Mouse (Mus musculus) embryonic facial prominence, embryonic 14.5 days (tissue): ENCODE measurements around the gene Zfand3. TPM values are rescaled to one million over a fixed set of nuclear protein-coding genes. Genes with fewer than 3 reads are reported as not detected.

Source experiments
- ATAC-seq: fragments of 200-750 bp; cut with Nextera tagmentation; 2 replicates; pipeline ENCODE4 v1.8.0; 2017; ENCODE audit warnings: low read depth, moderate number of reproducible peaks, moderate TSS enrichment
- DNase-seq: peaks from one replicate; pipeline ENCODE4 v3.0.0-alpha.2; 2015; ENCODE audit warnings: low spot score
- H3K27ac ChIP-seq: fragments of 300-500 bp; sonication (generic); replicated peaks from 2 replicates; pipeline ENCODE4 v1.5.1; 2014; ENCODE audit warnings: low read depth, mild to moderate bottlenecking, low read length, moderate library complexity
- H3K27me3 ChIP-seq: fragments of 300-500 bp; sonication (generic); replicated peaks from 2 replicates; pipeline ENCODE4 v1.6.1; 2014; ENCODE audit warnings: low read length; ENCODE audit not compliant: control insufficient read depth, insufficient read depth
- H3K36me3 ChIP-seq: fragments of 300-500 bp; sonication (generic); 2 replicates; pipeline ENCODE4 v1.6.1; 2014; ENCODE audit warnings: low read length, mixed read lengths; ENCODE audit not compliant: control insufficient read depth, insufficient read depth
- H3K4me1 ChIP-seq: fragments of 300-500 bp; sonication (generic); 2 replicates; pipeline ENCODE4 v1.6.1; 2014; ENCODE audit warnings: antibody characterized with exemption, low read length; ENCODE audit not compliant: control insufficient read depth, insufficient read depth
- H3K4me2 ChIP-seq: fragments of 300-500 bp; sonication (generic); 2 replicates; pipeline ENCODE4 v1.6.1; 2014; ENCODE audit warnings: low read depth, mild to moderate bottlenecking, low read length, moderate library complexity, mixed read lengths
- H3K4me3 ChIP-seq: fragments of 300-500 bp; sonication (generic); 2 replicates; pipeline ENCODE4 v1.5.1; 2014; ENCODE audit warnings: low read depth, mild to moderate bottlenecking, low read length
- H3K9ac ChIP-seq: fragments of 300-500 bp; sonication (generic); 2 replicates; pipeline ENCODE4 v1.6.1; 2014; ENCODE audit warnings: low read depth, mild to moderate bottlenecking, low read length, moderate library complexity, mixed read lengths
- H3K9me3 ChIP-seq: fragments of 300-500 bp; sonication (generic); 2 replicates; pipeline ENCODE4 v1.6.1; 2016; ENCODE audit warnings: low read length; ENCODE audit not compliant: control insufficient read depth
- whole genome bisulfite sequencing: fragments of 180-500 bp; shearing (Covaris S2); extraction: QIAGEN DNeasy Blood & Tissue Kit; methylation state at CpG from one replicate; pipeline ENCODE4 v1.1.7; 2014; 5-methylcytosine and 5-hydroxymethylcytosine counted together
- polyA plus RNA-seq: library from polyadenylated mRNA; unstranded; fragments of >200 nt; fragmentation: Nextera tagmentation; extraction: Ambion mirVana; gene quantifications from 2 replicates; pipeline ENCODE4 v1.2.1, GENCODE M21; 2014

The Zfand3 gene
- polyA plus RNA-seq, 1 experiment from 2014 or later: 41.0 TPM

DNA sequence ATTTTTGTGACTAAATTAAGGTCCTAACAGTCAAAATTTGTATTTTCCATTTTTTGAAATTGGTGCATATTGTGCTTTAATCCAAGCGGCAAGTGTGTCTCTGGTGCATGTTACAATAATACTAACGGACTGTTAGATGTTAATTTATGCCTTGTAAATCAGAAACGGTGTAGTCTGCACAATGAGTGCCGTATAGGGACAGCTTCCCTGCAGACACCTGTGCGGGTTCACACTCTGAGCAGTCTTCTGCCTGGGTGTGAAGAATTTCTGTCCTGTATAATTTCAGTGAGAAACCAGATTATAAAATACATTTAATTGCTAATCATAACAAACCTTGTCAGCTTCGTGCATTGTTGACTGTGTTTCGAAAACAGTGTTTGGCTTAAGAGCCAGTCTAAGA is 124.7 kb downstream of the Zfand3 start:
- H3K4me2 ChIP-seq: no peak overlapping the region
- H3K4me3 ChIP-seq: no peak overlapping the region
- ATAC-seq: no peak
- WGBS: 87% methylated on average over 7 of the region's 7 CpGs
- H3K9ac ChIP-seq: no peak overlapping the region
- H3K36me3 ChIP-seq: peaks cover 5% of the 10 kb centered on the region; the same call in 1 of the 2 replicates
- peaks cover 8% of the 10 kb centered on the region for H3K4me1 ChIP-seq
- H3K9me3 ChIP-seq: no peaks in the 10 kb centered on the region
- H3K27ac ChIP-seq: no peak overlapping the region
- H3K27me3 ChIP-seq: no peaks in the 10 kb centered on the region
- DNase-seq: no peak

GRCm38 (mm10) chr17:30130326-30130725 is 125.8 kb downstream of the Zfand3 start:
- Histone ChIP-seq H3K4me2 (no peak overlapping the region), H3K27ac (no peak overlapping the region), H3K9ac (no peak overlapping the region), H3K36me3 (peaks cover 6% of the 10 kb centered on the region; the same call in 1 of the 2 replicates), H3K4me1 (peaks cover 8% of the 10 kb centered on the region), H3K9me3 (no peaks in the 10 kb centered on the region), H3K4me3 (no peak overlapping the region), H3K27me3 (no peaks in the 10 kb centered on the region)
- DNase-seq: no peak
- 81% methylated on average over 4 of the region's 4 CpGs for WGBS
- no peak for ATAC-seq

DNA sequence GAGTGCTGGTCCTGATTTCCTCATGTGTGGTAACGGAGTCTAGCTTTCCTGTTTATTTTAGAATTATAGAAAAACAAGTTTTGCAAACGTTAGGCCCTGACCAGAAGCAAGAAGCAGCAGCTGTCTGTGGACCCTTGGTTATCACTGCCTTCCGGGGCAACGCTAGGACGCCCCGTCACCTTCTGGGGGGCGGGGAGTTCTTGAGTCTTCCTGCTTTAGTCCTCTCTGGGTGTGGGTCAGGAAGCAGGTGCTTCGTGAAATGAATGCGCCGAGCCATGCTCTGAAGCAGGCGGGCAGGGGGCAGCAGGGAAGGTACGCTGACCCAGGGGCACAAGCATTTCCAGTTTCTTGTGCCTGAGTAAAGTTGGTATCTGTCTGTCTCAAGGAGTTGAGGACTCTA is 129.1 kb downstream of the Zfand3 start:
- H3K27me3 ChIP-seq: no peaks in the 10 kb centered on the region
- no peak overlapping the region for H3K4me3 ChIP-seq
- H3K9me3 ChIP-seq: no peaks in the 10 kb centered on the region
- no peak overlapping the region for H3K27ac ChIP-seq
- H3K4me1 ChIP-seq: peaks cover 11% of the 10 kb centered on the region
- WGBS: 84% methylated on average over 12 of the region's 12 CpGs
- H3K4me2 ChIP-seq: no peak overlapping the region
- H3K9ac ChIP-seq: no peak overlapping the region
- peaks cover 25% of the 10 kb centered on the region for H3K36me3 ChIP-seq
- DNase-seq: no peak
- no peak for ATAC-seq

GRCm38 (mm10) chr17:30134955-30135735 is 130.6 kb downstream of the Zfand3 start:
- Histone ChIP-seq H3K4me3 (no peak overlapping the region), H3K4me1 (peaks cover 11% of the 10 kb centered on the region), H3K27me3 (no peaks in the 10 kb centered on the region), H3K9me3 (no peaks in the 10 kb centered on the region), H3K36me3 (peaks cover 25% of the 10 kb centered on the region), H3K27ac (no peak overlapping the region), H3K4me2 (no peak overlapping the region), H3K9ac (no peak overlapping the region)
- 79% methylated on average over 10 of the region's 10 CpGs for WGBS
- DNase-seq: no peak
- no peak for ATAC-seq

GRCm38 (mm10) chr17:30135890-30136289 is 131.4 kb downstream of the Zfand3 start:
- Histone ChIP-seq H3K4me2 (no peak overlapping the region), H3K4me1 (peaks cover 11% of the 10 kb centered on the region), H3K4me3 (no peak overlapping the region), H3K27ac (no peak overlapping the region), H3K9ac (no peak overlapping the region), H3K27me3 (no peaks in the 10 kb centered on the region), H3K9me3 (no peaks in the 10 kb centered on the region), H3K36me3 (peaks cover 25% of the 10 kb centered on the region)
- DNase-seq (no peak), ATAC-seq (no peak)
- WGBS: 91% methylated on average over 6 of the region's 6 CpGs

GRCm38 (mm10) chr17:30136684-30137083 is 132.2 kb downstream of the Zfand3 start:
- Histone ChIP-seq H3K9me3 (no peaks in the 10 kb centered on the region), H3K9ac (no peak overlapping the region), H3K4me2 (no peak overlapping the region), H3K27me3 (no peaks in the 10 kb centered on the region), H3K36me3 (peaks cover 25% of the 10 kb centered on the region), H3K4me1 (peaks cover 6% of the 10 kb centered on the region), H3K27ac (no peak overlapping the region), H3K4me3 (no peak overlapping the region)
- ATAC-seq (no peak), DNase-seq (no peak)
- WGBS: 92% methylated on average over 5 of the region's 5 CpGs

GRCm38 (mm10) chr17:30137115-30137514 is 132.6 kb downstream of the Zfand3 start:
- H3K27me3 ChIP-seq: no peaks in the 10 kb centered on the region
- WGBS: 86% methylated on average over 4 of the region's 4 CpGs

DNA sequence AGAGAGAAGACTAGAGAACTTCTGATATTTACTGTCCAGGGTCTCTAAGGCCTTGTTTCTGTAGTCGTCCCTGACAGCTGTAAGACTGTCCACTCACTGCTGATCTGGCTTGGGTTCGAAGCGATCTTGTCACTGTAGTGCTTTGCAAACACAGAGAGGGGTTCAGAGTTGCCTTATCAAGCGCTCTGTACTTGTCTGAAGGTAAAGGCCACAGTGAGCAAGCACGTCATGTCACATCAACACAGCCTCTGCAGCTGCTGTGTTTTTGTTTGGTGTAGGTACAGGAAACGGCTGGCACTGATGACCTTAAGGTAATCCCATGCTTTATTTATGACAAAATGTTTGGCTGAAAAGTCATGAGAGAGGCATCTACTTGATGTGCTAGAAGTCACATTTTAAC is 139.6 kb downstream of the Zfand3 start:
- Histone ChIP-seq H3K9me3 (no peaks in the 10 kb centered on the region), H3K4me2 (no peak overlapping the region), H3K4me1 (peaks cover 9% of the 10 kb centered on the region), H3K36me3 (no peaks in the 10 kb centered on the region), H3K9ac (no peak overlapping the region), H3K4me3 (no peak overlapping the region), H3K27ac (no peak overlapping the region), H3K27me3 (no peaks in the 10 kb centered on the region)
- WGBS: 84% methylated on average over 6 of the region's 6 CpGs
- ATAC-seq (no peak), DNase-seq (no peak)

More at GRCm38 (mm10) chr17:30137115-30137514, 132.6 kb downstream of the Zfand3 start:
- H3K9ac ChIP-seq: no peak overlapping the region
- H3K36me3 ChIP-seq: peaks cover 25% of the 10 kb centered on the region
- no peak overlapping the region for H3K27ac ChIP-seq
- ATAC-seq (no peak), DNase-seq (no peak)
- H3K9me3 ChIP-seq: no peaks in the 10 kb centered on the region
- no peak overlapping the region for H3K4me3 ChIP-seq
- H3K4me2 ChIP-seq: no peak overlapping the region
- H3K4me1 ChIP-seq: peaks cover 3% of the 10 kb centered on the region; the same call in 1 of the 2 replicates

DNA sequence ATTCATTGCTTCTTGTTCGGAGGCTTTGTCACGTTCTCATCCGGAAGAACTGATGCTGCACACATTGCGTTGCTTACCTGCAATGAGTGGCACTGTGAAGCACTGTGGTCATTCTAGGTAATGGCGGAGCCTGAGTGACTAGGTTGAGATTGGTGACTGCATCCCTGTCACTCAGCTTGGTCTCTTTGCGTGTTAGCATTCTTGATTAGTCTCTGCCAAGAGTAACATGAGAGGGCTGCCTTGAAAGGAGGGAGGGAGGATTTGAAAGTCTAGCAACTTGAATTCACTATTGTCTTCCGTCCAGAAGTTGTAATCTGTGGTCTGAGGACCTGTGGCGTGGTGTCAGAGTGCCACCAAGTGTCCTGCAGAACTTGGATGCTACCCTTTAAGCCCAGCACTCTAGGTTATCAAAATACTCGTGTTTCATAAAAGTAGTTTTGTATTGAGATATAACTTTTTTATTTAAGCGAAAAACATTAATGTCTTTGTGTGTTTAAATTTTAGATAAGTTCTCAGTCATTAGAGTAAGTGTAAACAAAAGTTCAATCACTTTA is 141.1 kb downstream of the Zfand3 start:
- Histone ChIP-seq H3K4me1 (peaks cover 9% of the 10 kb centered on the region), H3K4me3 (no peak overlapping the region), H3K27me3 (no peaks in the 10 kb centered on the region), H3K36me3 (no peaks in the 10 kb centered on the region), H3K27ac (no peak overlapping the region), H3K4me2 (no peak overlapping the region), H3K9ac (no peak overlapping the region), H3K9me3 (no peaks in the 10 kb centered on the region)
- DNase-seq: no peak
- no peak for ATAC-seq
- 70% methylated on average over 10 of the region's 10 CpGs for WGBS
